In genomic region chrX:11705851-11706557, GRCm38 (mm10) we compare ENCODE assay signal across 17 mouse cellular contexts.
"Had no signal": no experiment of that assay in that cellular context is flagged by ENCODE, and none has a peak within 500 bp of the region (broad histone marks: within the 10 kb centered on the region; RNA-seq: fewer than 3 reads in every experiment).

No protein-coding gene starts in this region.

- H3K4me1 ChIP-seq: liver, embryonic 15.5 days had no signal

- H3K4me2 ChIP-seq: limb, embryonic 13.5 days; liver, embryonic 11.5 days; liver, embryonic 15.5 days; midbrain, embryonic 13.5 days; neural tube, embryonic 15.5 days had no signal

- H3K27me3 ChIP-seq: liver, embryonic 15.5 days had no signal

- H3K27ac ChIP-seq: kidney, postnatal 0 days; layer of hippocampus, adult 2 months; limb, embryonic 13.5 days; liver, embryonic 15.5 days; macrophage; midbrain, embryonic 13.5 days; neural tube, embryonic 15.5 days had no signal

- H3K9ac ChIP-seq: limb, embryonic 13.5 days; liver, embryonic 15.5 days; midbrain, embryonic 13.5 days; neural tube, embryonic 15.5 days had no signal

- ATAC-seq: midbrain, embryonic 13.5 days had no signal

- H3K36me3 ChIP-seq: limb, embryonic 13.5 days; liver, embryonic 15.5 days; midbrain, embryonic 13.5 days; neural tube, embryonic 15.5 days had no signal

- H3K9me3 ChIP-seq: limb, embryonic 13.5 days; liver, embryonic 15.5 days; midbrain, embryonic 13.5 days; neural tube, embryonic 15.5 days had no signal

- DNase-seq: kidney, adult 2 months; kidney, postnatal 4 days; lung, adult 2 months; lung, postnatal 10 days; right cerebral cortex, postnatal 4 days; spleen, adult 18-20 months; thymus, adult 18-20 months; thymus, postnatal 14 days had no signal

- H3K4me3 ChIP-seq: layer of hippocampus, adult 2 months; limb, embryonic 13.5 days; liver, embryonic 15.5 days; midbrain, embryonic 13.5 days; myocyte; neural tube, embryonic 15.5 days had no signal
